Mouse (Mus musculus) cortical plate, adult 2 months (tissue): ENCODE data around the gene Unk.

Source experiments
- CTCF ChIP-seq: fragments of 200-500 bp; IDR thresholded peaks from 2 replicates; pipeline ENCODE4 v1.5.1; 2011; ENCODE audit warnings: mild to moderate bottlenecking, control low read depth, low read length; ENCODE audit not compliant: insufficient read depth; ENCODE audit errors: extremely low read depth
- POLR2A ChIP-seq: fragments of 200-500 bp; IDR thresholded peaks from 2 replicates; pipeline ENCODE4 v1.6.1; 2011; ENCODE audit warnings: mild to moderate bottlenecking, low read length, control low read depth; ENCODE audit not compliant: insufficient read depth; ENCODE audit errors: extremely low read depth

- no peak for TF ChIP-seq CTCF
- no peak for TF ChIP-seq POLR2A
Measured at GRCm38 (mm10) chr11:116088188-116088587, 58.1 kb downstream of the Unk start.
